Mouse (Mus musculus): ENCODE results near the gene Rd3. TPM values are rescaled to one million over a fixed set of nuclear protein-coding genes. Genes with fewer than 3 reads are reported as not detected.

Rd3 gene
- total RNA-seq, 2 experiments from 2014 or later = 0.14 to 0.37 TPM

Small RNAs within 50 kb of the gene (microRNA-seq; reads per million reads assigned to microRNA genes)
- gene Mir3473c = 0 reads per million in 2 experiments

Other genes starting within 250 kb of the Rd3 start
- gene Nek2, start 155.9 kb upstream of the Rd3 start, total RNA-seq (2021) = 1 to 10 TPM; 1.4 to 1.6 TPM
- 10 to 100 TPM; 28.7 to 35.9 TPM for gene Slc30a1, start 70.6 kb upstream of the Rd3 start, total RNA-seq (2021)
- 1 to 10 TPM; 4.6 to 7.4 TPM for gene Traf5, start 115.2 kb downstream of the Rd3 start, total RNA-seq (2021)
- gene Rcor3, start 160.7 kb downstream of the Rd3 start, total RNA-seq (2021) = 10 to 100 TPM; 27.3 to 28.7 TPM
- gene Kcnh1, start 213.4 kb downstream of the Rd3 start, total RNA-seq (2021) = 10 to 100 TPM; 63.8 to 73.9 TPM

Measured in left cerebral cortex, adult 18-20 months (tissue).